Mouse (Mus musculus): ENCODE measurements around the gene Lmx1b.

Gene Lmx1b

GRCm38 (mm10) chr2:33582457-33583060, 57.8 kb downstream of the Lmx1b start:
- no peak for DNase-seq

- no peak for DNase-seq
Observed at GRCm38 (mm10) chr2:33581866-33582265, 58.4 kb downstream of the Lmx1b start.

- DNase-seq: no peak
Observed at GRCm38 (mm10) chr2:33581449-33581777, 58.9 kb downstream of the Lmx1b start.

GRCm38 (mm10) chr2:33580697-33581448, 59.4 kb downstream of the Lmx1b start:
- no peak for DNase-seq

GRCm38 (mm10) chr2:33575406-33575805, 64.9 kb downstream of the Lmx1b start:
- DNase-seq: no peak

- DNase-seq: no peak
Observed at GRCm38 (mm10) chr2:33573075-33573474, 67.2 kb downstream of the Lmx1b start.

- DNase-seq: no peak
Observed at GRCm38 (mm10) chr2:33571219-33571824, 69.0 kb downstream of the Lmx1b start.

- DNase-seq: no peak
Observed at GRCm38 (mm10) chr2:33569698-33570097, 70.6 kb downstream of the Lmx1b start.

GRCm38 (mm10) chr2:33569240-33569639, 71.1 kb downstream of the Lmx1b start:
- DNase-seq: no peak

GRCm38 (mm10) chr2:33565886-33566285, 74.4 kb downstream of the Lmx1b start:
- no peak for DNase-seq

GRCm38 (mm10) chr2:33564748-33565147, 75.6 kb downstream of the Lmx1b start:
- DNase-seq: no peak

- DNase-seq: peak; percentile 25
Observed at GRCm38 (mm10) chr2:33559752-33560151, 80.6 kb downstream of the Lmx1b start.

- no peak for DNase-seq
Observed at GRCm38 (mm10) chr2:33559334-33559733, 81.0 kb downstream of the Lmx1b start.

GRCm38 (mm10) chr2:33558233-33558632, 82.1 kb downstream of the Lmx1b start:
- DNase-seq: peak; percentile 74

- no peak for DNase-seq
Observed at GRCm38 (mm10) chr2:33555573-33555972, 84.7 kb downstream of the Lmx1b start.

GRCm38 (mm10) chr2:33552672-33553071, 87.6 kb downstream of the Lmx1b start:
- no peak for DNase-seq

- no peak for DNase-seq
Observed at GRCm38 (mm10) chr2:33547595-33547994, 92.7 kb downstream of the Lmx1b start.

GRCm38 (mm10) chr2:33546879-33547278, 93.4 kb downstream of the Lmx1b start:
- no peak for DNase-seq

GRCm38 (mm10) chr2:33546051-33546450, 94.3 kb downstream of the Lmx1b start:
- DNase-seq: no peak

GRCm38 (mm10) chr2:33544781-33545566, 95.3 kb downstream of the Lmx1b start:
- no peak for DNase-seq

GRCm38 (mm10) chr2:33544203-33544762, 96.0 kb downstream of the Lmx1b start:
- no peak for DNase-seq

- no peak for DNase-seq
Observed at GRCm38 (mm10) chr2:33543429-33544202, 96.7 kb downstream of the Lmx1b start.

All from kidney, adult 9 months (tissue).